Mouse (Mus musculus): ENCODE measurements around the gene Osr1. TPM values are rescaled to one million over a fixed set of nuclear protein-coding genes. Genes with fewer than 3 reads are reported as not detected.

The Osr1 gene
- polyA plus RNA-seq, 1 experiment from 2014 or later = 10.5 TPM

GRCm38 (mm10) chr12:9598219-9598618 is 28.3 kb downstream of the Osr1 start:
- Histone ChIP-seq H3K27ac (no peak overlapping the region), H3K4me2 (no peak overlapping the region), H3K27me3 (replicated peaks) (no peaks in the 10 kb centered on the region), H3K4me3 (no peak overlapping the region), H3K9ac (no peak overlapping the region), H3K4me1 (no peaks in the 10 kb centered on the region), H3K36me3 (replicated peaks) (no peaks in the 10 kb centered on the region), H3K9me3 (no peaks in the 10 kb centered on the region)
- no peak for ATAC-seq (replicated peaks)

Data from midbrain, embryonic 15.5 days (tissue).